Mouse (Mus musculus) intestine, embryonic 14.5 days (tissue): Measurements from ENCODE around the gene Sgpl1. TPM values are rescaled to one million over a fixed set of nuclear protein-coding genes. Genes with fewer than 3 reads are reported as not detected.

ENCODE experiments used
- ATAC-seq: fragments of 200-750 bp; cut with Nextera tagmentation; replicated peaks from 2 replicates; pipeline ENCODE4 v1.8.0; 2017; ENCODE audit warnings: low read depth, moderate number of reproducible peaks, moderate TSS enrichment, moderate library complexity; ENCODE audit not compliant: low FRiP score, low TSS enrichment
- DNase-seq: peaks from one replicate; pipeline ENCODE4 v3.0.0-alpha.2; 2018; ENCODE audit warnings: low spot score
- H3K27ac ChIP-seq: fragments of 300-500 bp; sonication (generic); 2 replicates; pipeline ENCODE4 v1.5.1; 2014; ENCODE audit warnings: low read depth, mild to moderate bottlenecking, control low read depth
- H3K27me3 ChIP-seq: fragments of 300-500 bp; sonication (generic); replicated peaks from 2 replicates; pipeline ENCODE4 v1.6.1; 2014; ENCODE audit warnings: low read length, control low read depth; ENCODE audit not compliant: control insufficient read depth, insufficient read depth
- H3K36me3 ChIP-seq: fragments of 300-500 bp; sonication (generic); 2 replicates; pipeline ENCODE4 v1.6.1; 2014; ENCODE audit warnings: low read length, control low read depth; ENCODE audit not compliant: control insufficient read depth, insufficient read depth
- H3K4me1 ChIP-seq: fragments of 300-500 bp; sonication (generic); replicated peaks from 2 replicates; pipeline ENCODE4 v1.6.1; 2014; ENCODE audit warnings: low read length, control low read depth, mixed read lengths; ENCODE audit not compliant: control insufficient read depth, insufficient read depth
- H3K4me2 ChIP-seq: fragments of 300-500 bp; sonication (generic); 2 replicates; pipeline ENCODE4 v1.6.1; 2014; ENCODE audit warnings: low read length
- H3K4me3 ChIP-seq: fragments of 300-500 bp; sonication (generic); 2 replicates; pipeline ENCODE4 v1.5.1; 2014; ENCODE audit warnings: low read depth, low read length, control low read depth, mixed read lengths
- H3K9ac ChIP-seq: fragments of 300-500 bp; sonication (generic); 2 replicates; pipeline ENCODE4 v1.6.1; 2014; ENCODE audit warnings: mild to moderate bottlenecking, low read length
- H3K9me3 ChIP-seq: fragments of 300-500 bp; sonication (generic); 2 replicates; pipeline ENCODE4 v1.6.1; 2016; ENCODE audit warnings: low read length, control low read depth; ENCODE audit not compliant: control insufficient read depth
- WGBS: fragments of 180-500 bp; shearing (Covaris S2); extraction: QIAGEN DNeasy Blood & Tissue Kit; methylation state at CpG from one replicate; pipeline ENCODE4 v1.1.7; 2014; 5-methylcytosine and 5-hydroxymethylcytosine counted together
- polyA plus RNA-seq: library from polyadenylated mRNA; unstranded; fragments of >200 nt; fragmentation: Nextera tagmentation; extraction: Ambion mirVana; gene quantifications from 2 replicates; pipeline ENCODE4 v1.2.1, GENCODE M21; 2014

Gene Sgpl1
- polyA plus RNA-seq, 1 experiment from 2014 or later: 59.4 TPM

DNA sequence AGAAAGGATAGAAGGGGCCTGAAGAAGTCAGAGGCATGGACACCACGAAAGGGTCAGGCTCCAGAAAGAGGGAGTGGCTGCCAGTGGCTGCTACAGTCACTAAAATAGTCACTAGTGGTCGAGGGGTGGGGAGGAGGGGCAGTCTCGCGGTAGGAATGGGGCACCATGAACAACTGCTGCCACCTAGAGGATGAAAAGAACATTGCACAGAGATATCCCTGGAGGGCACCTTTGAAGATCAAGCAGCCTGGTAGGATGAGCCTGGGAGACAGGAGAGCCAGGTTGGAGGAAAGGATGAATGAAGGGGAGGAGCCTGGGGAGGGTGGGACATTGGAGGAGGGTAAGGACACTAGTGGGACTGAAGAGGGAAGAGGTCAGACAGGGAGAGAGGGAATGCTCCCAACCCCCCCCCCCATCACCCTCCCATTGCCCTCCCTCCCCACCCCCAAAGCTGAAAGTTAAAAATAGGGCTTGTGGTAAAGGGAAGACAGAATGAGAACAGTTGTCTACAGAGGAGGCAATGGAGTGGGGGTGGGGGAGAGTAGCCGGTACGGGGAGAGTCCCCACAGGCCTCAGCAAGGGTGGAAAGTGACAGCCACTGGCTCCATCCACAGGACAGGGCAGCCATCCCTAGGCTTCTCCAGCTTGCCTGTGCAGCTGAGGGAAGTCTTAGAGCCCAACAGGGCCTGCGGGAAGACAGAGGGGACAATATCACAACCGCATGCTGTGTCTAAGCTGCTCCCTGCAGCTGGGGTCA, 78.9 kb downstream of the Sgpl1 start:
- no peaks in the 10 kb centered on the region for H3K36me3 ChIP-seq
- 7% methylated on average over 8 of the region's 8 CpGs for WGBS
- H3K4me2 ChIP-seq: peak overlapping the region; percentile 13; the same call in 1 of the 2 replicates
- ATAC-seq (peak; percentile 33; the same call in 1 of the 2 replicates), DNase-seq (peak; percentile 80)
- H3K9me3 ChIP-seq: no peaks in the 10 kb centered on the region
- no peak overlapping the region for H3K27ac ChIP-seq
- no peak overlapping the region for H3K4me3 ChIP-seq
- H3K4me1 ChIP-seq: peaks cover 14% of the 10 kb centered on the region; the same call in 1 of the 2 replicates
- H3K27me3 ChIP-seq: no peaks in the 10 kb centered on the region
- no peak overlapping the region for H3K9ac ChIP-seq

DNA sequence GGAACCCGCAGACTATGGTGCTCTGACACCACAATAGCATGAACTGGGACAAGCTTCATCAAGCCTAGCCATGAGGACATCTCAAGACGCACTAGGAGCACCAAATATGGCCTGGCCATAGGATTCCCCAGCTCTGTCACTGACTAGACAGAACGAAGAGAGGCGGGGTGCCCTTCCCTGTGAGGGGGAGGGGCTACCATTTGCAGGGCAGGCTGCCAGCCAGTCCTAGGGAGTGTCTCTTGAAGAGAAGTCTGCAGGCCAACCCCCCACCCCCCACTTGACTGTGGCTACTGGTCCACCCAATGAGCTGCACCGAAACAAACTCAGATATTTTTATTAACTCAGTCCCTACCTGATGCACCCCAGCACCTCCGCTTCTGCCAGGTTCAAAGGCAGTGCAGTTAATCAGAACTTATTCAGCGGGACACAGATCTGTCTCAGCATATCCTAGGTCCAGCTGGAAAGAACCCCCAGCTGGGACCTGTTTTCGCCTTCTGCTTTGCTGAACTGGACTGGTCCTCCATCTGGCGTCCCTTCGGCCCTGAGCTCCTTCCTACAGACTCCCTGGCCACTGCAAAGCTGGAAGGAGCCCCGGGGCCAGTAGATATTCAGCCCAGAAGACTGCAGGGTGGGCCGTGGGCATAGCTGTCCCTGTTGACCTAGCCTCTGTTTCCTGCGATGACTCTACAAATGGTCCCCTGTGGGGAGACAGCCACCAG, 82.1 kb downstream of the Sgpl1 start:
- H3K9ac ChIP-seq: no peak overlapping the region
- H3K36me3 ChIP-seq: no peaks in the 10 kb centered on the region
- H3K4me3 ChIP-seq: no peak overlapping the region
- peak; percentile 56 for DNase-seq
- H3K27ac ChIP-seq: no peak overlapping the region
- no peaks in the 10 kb centered on the region for H3K27me3 ChIP-seq
- H3K9me3 ChIP-seq: no peaks in the 10 kb centered on the region
- WGBS: 53% methylated on average over 13 of the region's 13 CpGs
- peaks cover 14% of the 10 kb centered on the region; the same call in 1 of the 2 replicates for H3K4me1 ChIP-seq
- no peak overlapping the region for H3K4me2 ChIP-seq
- no peak for ATAC-seq

DNA sequence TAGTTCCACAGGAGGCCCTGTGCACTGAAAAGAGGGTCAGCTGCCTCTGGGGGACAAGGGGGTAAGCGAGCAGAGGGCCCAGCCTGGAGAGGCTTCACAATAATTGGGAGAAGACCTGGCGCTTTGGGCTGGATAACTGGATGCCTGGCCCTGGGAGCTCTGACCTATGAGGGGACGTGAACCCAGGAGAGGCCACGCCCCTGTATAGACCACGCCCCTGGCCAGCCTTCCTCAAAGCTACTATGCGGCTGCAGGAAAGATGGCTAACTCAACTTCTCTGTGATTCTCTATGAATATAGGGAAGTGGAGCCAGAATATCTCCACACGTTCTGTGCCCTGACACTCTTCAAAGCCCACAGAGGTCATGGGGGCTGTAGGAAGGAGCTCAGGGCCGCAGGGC, 82.9 kb downstream of the Sgpl1 start:
- WGBS: 22% methylated on average over 8 of the region's 8 CpGs

DNA sequence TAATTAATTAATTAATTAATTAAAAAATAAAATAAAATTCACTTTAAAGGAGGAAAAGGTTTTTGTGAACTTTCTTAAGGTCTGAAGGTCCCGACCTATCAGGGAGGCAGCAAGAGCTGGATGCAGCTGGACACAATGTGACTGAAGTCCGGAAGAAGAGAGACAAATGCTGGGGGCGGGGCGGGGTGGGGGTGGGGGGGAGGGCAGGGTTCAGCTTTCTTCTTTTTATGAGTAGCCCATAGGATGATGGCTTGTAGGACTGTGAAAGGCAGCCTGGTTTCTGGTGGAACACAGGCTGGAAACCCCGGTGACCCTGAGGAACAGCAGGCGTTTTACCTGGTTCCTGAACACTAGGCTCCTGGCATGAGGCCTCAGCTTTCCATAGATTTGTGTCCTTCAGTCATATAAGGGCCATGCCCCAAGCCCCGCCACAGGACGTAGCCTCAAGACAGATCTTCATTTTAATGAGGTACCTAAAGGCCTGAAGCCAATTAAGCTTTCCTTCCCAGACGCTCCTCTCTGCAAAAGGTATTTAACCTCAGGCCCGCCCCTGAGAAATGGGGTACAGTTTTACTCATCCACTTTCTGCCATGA, 84.1 kb downstream of the Sgpl1 start:
- WGBS: 79% methylated on average over 10 of the region's 10 CpGs
- peaks cover 12% of the 10 kb centered on the region for H3K4me1 ChIP-seq
- H3K9ac ChIP-seq: no peak overlapping the region
- H3K4me2 ChIP-seq: no peak overlapping the region
- H3K9me3 ChIP-seq: no peaks in the 10 kb centered on the region
- H3K27me3 ChIP-seq: no peaks in the 10 kb centered on the region
- no peaks in the 10 kb centered on the region for H3K36me3 ChIP-seq
- ATAC-seq (no peak), DNase-seq (no peak)
- no peak overlapping the region for H3K4me3 ChIP-seq
- H3K27ac ChIP-seq: no peak overlapping the region

More for the DNA sequence above, 82.9 kb downstream of the Sgpl1 start:
- no peak overlapping the region for H3K27ac ChIP-seq
- no peaks in the 10 kb centered on the region for H3K27me3 ChIP-seq
- no peak overlapping the region for H3K9ac ChIP-seq
- H3K4me1 ChIP-seq: peaks cover 21% of the 10 kb centered on the region
- H3K36me3 ChIP-seq: no peaks in the 10 kb centered on the region
- H3K4me2 ChIP-seq: 0 out of 2 replicates have a peak overlapping the region, but pooled peaks have one; percentile 6
- H3K4me3 ChIP-seq: no peak overlapping the region
- DNase-seq (peak; percentile 58), ATAC-seq (no peak)
- no peaks in the 10 kb centered on the region for H3K9me3 ChIP-seq

DNA sequence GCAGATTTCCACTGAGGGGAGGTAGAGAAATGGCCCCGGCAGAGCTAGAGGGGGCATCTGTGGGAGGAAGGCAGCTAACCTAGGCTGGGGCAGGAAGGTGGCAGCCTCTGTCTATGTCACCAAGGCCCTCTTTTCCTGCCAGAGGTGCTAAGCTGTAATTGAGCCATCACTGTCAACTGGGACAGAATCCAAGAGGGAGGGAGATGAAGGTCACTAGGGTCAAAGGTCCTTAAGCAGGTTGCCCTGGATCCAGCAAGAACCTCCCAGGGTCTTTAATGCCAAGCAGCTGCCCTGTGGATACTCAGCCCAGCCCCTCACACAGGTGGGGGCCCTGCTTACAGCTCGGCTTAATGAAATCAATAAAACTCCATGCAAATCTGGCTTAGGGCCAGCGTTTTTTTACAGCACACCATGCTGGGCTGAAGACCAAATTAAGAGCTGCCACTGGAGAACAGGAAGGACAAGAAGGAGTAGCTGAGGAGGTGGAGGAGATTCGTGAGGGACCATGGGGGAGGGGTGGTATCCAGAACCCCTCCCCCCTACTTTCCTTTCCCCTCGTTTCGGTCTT, 87.9 kb downstream of the Sgpl1 start:
- DNase-seq: peak; percentile 56

DNA sequence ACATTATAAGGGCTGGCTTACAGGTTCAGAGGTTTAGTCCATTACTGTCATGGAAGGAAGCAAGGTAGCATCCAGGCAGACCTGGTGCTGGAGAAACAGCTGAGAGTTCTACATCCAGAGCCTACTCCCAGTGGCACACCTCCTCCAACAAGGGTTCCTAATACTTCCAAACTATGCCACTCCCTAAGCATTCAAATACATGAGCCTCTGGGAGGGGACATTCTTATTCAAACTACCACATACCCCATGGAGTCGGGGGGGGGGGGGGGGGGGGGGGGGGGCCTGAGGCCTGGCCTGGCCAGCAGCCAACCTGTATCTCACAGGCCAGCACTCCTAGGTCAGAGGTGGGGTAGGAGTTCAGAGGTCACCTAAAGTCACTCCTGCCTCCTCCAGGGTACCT, 88.4 kb downstream of the Sgpl1 start:
- no CpG with 5 or more reads among the region's 1 CpGs for WGBS

More for the DNA sequence above, 87.9 kb downstream of the Sgpl1 start:
- H3K27ac ChIP-seq: no peak overlapping the region
- H3K9ac ChIP-seq: no peak overlapping the region
- no peaks in the 10 kb centered on the region for H3K27me3 ChIP-seq
- no peak overlapping the region for H3K4me3 ChIP-seq
- H3K4me2 ChIP-seq: no peak overlapping the region
- peaks cover 9% of the 10 kb centered on the region for H3K4me1 ChIP-seq
- no peak for ATAC-seq
- peaks cover 3% of the 10 kb centered on the region; the same call in 1 of the 2 replicates for H3K9me3 ChIP-seq
- no peaks in the 10 kb centered on the region for H3K36me3 ChIP-seq
- WGBS: 23% methylated on average over 6 of the region's 6 CpGs

DNA sequence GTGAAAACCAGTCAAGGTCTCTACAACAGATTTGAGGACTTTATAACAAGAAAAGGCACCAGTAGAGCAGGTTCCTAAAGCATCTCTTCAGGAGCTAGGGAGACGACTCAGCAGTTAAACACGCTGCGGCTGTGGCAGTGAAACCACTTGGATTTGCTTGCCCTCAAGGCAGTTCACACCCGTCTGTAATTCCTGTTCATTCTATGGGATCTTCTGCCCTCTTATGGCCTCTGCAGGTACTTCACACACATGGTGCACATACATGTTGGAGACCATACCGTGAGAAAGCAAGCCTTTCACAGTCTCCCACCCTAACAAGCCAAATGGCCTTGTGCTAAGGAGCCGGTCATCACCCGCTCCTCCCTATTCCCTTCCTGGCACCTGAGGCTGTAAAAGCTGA, 90.8 kb downstream of the Sgpl1 start:
- no peak overlapping the region for H3K4me3 ChIP-seq
- no peak overlapping the region for H3K27ac ChIP-seq
- no peaks in the 10 kb centered on the region for H3K27me3 ChIP-seq
- peaks cover 3% of the 10 kb centered on the region; the same call in 1 of the 2 replicates for H3K9me3 ChIP-seq
- H3K4me1 ChIP-seq: peaks cover 9% of the 10 kb centered on the region
- no peak overlapping the region for H3K9ac ChIP-seq
- no peak for ATAC-seq
- DNase-seq: no peak
- no peak overlapping the region for H3K4me2 ChIP-seq
- 96% methylated on average over 7 of the region's 7 CpGs for WGBS
- no peaks in the 10 kb centered on the region for H3K36me3 ChIP-seq

More for the DNA sequence above, 88.4 kb downstream of the Sgpl1 start:
- DNase-seq (no peak), ATAC-seq (no peak)
- H3K4me2 ChIP-seq: no peak overlapping the region
- no peak overlapping the region for H3K27ac ChIP-seq
- H3K9me3 ChIP-seq: peaks cover 3% of the 10 kb centered on the region; the same call in 1 of the 2 replicates
- H3K9ac ChIP-seq: no peak overlapping the region
- H3K4me3 ChIP-seq: no peak overlapping the region
- H3K4me1 ChIP-seq: peaks cover 9% of the 10 kb centered on the region
- H3K27me3 ChIP-seq: no peaks in the 10 kb centered on the region
- H3K36me3 ChIP-seq: no peaks in the 10 kb centered on the region

DNA sequence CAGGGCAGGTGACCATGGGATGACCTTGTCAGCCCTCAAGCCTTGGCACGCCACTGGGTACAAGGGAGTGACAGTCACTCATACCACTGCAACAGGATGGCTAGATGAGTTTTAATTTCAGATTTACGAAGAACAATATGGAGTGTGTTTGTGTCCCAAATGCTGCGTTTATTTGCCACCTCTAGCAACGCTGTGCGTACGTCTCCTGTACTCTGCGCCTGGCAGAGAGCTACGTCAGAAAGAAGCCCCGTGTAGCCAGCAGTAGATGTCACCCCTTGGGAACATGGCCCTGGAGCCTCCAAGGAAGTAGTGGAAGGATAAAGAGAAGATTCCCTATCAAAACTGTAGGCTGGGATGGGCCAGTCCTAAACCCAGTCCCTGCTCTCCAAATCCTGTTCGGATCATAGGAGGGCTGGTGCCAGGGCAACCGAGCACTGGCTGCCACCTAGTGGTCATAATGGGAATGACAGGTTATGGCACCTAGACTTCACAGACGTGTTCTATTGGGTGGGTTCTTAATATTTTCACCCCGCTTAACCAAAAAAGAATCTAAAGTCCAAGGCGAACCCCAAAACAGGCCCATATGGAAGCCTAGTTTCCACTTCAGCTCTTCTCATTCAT, 95.4 kb downstream of the Sgpl1 start:
- WGBS: 56% methylated on average over 14 of the region's 14 CpGs
- Histone ChIP-seq H3K36me3 (no peaks in the 10 kb centered on the region), H3K4me1 (no peaks in the 10 kb centered on the region), H3K27me3 (no peaks in the 10 kb centered on the region), H3K4me3 (no peak overlapping the region), H3K9ac (no peak overlapping the region), H3K4me2 (no peak overlapping the region), H3K27ac (no peak overlapping the region), H3K9me3 (no peaks in the 10 kb centered on the region; the same call in 1 of the 2 replicates)
- ATAC-seq: no peak
- DNase-seq: peak; percentile 86
